Mouse (Mus musculus): ENCODE data around the gene 1810062G17Rik.

Gene 1810062G17Rik

DNA sequence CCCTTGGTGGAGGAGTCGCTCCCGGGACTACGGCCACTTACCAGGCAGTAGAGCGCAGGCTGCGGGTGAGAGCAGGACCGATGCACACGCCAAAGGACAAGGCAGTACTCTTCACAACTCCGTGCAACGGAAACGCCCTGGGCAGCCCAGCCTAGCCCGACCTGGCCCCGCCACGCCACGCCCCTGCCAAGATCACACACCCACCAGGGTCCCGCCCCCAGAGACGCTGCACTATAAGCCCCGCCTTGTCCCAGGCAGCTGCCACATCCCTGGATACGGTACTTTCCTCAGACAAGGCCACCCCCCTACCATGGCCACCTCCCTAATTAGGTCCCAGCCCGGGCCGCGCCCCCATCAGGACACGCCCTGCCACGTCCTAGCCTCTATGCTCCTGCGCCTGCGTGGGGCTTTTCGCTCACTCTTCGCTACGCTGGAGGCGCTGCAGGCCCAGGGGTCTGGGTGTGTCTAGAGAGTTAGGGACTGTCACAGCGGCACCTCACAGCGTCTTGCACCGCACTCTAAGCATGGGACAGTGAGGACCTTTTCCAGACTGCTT lies at the start of gene 1810062G17Rik, which contains the start of gene Anxa5:
Gene 1810062G17Rik, plus strand, starts transcription at position 406 of the 556 bp plus-strand sequence.
Gene Anxa5, minus strand, starts transcription at position 363 of the 556 bp plus-strand sequence.
- DNase-seq: peak; percentile 98

DNA sequence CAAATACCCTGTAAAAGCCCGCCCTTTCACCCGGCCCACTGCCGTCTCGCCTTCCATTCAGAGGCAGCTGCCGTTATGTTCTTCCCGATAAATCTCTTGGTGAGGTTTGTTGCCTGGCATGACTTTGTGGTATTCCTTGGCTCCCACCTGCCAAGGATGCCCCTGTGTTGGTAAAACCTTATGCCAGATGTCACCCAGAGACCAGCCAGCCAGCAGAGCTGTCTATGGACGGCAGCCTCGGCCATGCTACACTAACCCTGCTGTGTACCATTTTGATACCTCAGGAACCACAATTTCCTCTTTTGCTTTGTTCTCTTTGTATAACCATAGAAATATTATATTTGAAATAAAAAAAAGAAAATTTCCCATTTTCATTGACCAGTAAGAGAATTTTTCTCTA lies 48.4 kb upstream of the 1810062G17Rik start:
- no peak for DNase-seq

DNA sequence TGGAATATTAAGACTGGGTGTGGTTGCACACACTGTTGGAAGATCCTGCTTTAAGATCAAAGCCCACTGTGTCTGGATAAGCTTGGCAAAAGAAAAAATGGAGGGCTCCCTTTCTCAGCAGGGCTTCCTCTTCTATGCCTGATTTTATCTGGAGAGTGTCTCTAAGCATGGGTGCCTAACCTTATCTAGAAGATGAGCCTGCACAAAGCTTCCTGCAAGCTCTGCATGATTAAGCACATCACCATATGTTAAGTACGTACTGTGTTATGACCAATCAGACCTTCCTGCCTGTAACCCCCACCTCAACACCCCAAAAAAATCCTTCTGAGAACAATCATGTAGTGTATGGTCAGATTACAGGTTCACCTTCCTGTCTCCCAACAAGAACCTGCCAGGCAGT lies 45.4 kb upstream of the 1810062G17Rik start:
- DNase-seq: no peak

DNA sequence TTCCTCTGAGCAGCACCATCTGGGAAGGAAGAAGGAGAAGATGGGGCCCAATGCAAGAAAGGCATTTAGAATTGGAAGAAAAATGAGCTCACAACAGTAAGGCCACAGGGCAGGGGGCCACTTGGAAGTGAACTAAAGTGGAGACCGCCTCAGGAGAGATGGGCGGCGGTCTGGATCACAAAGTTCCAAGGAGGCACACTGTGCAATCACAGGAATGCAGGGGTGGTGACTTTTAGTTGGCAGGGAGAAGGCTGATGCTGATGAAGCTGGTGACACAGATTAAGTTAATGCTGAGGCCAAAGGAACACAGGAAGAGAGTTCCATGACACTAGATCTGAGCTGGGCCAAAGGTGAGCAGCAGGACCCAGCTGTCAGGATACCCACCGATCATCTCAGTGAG lies 35.5 kb upstream of the 1810062G17Rik start:
- peak; percentile 26 for DNase-seq

DNA sequence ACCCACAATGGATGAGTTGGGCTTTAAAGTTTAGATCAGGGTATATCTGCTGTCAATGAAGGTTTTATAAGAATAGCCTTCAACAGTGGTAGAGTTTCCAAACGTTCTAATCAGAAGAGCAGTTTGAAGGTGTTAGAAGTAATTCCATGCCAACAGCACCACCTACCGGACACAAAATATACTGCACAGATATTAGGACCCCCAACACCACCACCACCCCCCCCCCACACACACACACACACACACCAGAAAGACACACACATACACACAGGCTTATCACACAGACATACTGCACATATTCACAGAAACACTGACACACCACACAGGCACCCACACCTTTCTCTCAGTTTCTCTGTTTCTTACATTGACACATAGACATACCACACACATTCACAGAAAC lies 33.3 kb upstream of the 1810062G17Rik start:
- DNase-seq: peak; percentile 70

DNA sequence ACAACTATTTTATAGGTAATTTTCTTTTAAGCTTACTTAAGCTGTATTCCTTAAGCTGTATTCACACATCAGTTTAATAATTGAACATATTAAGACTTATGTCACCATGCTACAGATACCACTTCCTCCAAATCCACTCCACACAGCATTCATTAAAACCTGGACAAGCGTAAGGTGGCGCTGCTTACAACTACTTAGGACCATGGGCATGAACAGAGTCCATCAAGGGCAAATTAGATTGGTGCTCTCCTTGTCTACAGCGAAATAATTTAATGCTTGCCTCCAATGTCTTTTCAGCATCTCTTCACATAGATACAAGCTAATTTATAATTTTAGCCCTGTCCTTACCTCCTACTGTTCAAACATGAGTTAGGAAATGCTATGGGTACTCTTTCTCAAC lies 29.7 kb upstream of the 1810062G17Rik start:
- no peak for DNase-seq

DNA sequence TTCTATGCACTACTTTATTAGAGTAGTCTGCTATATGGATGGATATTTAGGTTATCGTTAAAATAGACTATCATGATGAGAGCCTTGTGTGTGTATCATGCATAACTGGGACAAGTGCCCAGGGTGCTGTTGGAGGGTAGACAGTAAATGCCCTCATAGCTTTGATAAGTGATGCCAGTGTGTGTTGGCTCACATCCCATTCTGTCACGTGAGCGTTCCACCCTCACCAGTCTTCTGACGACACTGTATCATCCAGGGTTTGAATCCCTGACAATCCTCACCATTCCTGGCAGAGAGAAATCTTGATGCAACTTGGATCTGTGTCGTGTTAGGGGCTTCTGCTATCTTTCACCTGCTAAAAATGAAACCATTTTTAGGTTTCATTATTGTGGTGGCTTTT lies 29.2 kb upstream of the 1810062G17Rik start:
- DNase-seq: no peak

DNA sequence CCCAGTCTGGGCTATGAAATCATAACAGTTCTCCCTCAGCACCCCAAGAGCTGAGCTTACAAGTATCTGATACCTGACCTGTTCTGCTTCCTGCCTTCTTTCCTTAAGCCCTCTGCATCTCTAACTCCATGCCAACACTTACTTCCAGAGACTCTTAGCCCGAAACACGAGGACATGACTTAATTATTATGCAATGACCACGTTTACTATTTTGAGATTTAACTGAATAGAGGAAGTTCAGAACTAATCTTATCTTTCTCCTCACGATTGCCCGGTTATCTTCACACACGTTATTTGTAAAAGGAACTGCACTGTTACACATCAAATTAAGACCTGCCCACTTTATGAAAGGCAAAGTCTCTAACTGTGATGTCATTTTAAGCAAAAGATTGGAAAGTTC lies 28.8 kb upstream of the 1810062G17Rik start:
- DNase-seq: no peak

DNA sequence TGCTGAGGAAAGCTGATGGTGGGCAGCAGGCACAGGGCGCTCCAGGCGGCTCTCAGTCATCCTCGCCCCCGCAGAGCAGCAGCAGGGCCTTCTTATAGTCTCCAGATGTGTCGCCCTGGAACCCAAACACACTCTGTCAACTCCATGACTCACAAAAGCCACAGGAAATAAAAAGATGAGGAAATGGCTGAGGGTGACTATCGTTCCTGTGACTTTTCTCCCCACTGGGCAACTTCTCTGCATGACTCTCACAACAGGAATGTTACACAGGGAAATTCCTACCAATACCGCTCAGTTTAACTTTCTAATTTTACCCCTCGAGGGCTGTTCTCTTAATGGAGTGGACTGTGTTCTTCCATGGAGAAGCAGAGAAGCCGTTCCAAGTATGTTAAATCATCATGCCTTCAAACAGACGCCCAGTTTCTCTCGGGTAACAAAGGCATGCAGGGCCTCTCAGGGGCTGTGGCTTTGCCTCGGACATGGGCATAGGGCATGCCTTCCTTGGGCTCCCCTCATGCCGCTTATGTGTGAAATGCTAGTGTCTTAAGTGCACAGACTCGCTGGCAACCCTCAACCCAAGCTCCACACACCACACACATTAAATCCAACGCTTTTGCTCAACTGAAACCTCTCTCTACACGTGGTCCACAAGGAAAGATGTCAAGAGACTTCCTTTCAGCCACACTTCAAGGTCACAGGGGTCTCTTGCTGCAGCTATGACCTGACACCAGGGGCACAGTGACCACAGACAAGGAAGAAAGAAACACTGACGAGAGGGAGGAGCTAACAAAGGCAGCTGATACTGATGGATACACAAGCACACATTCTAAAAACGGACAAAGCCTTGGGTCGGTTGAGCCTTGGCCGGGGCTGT lies 26.2 kb upstream of the 1810062G17Rik start:
- DNase-seq: peak; percentile 25

DNA sequence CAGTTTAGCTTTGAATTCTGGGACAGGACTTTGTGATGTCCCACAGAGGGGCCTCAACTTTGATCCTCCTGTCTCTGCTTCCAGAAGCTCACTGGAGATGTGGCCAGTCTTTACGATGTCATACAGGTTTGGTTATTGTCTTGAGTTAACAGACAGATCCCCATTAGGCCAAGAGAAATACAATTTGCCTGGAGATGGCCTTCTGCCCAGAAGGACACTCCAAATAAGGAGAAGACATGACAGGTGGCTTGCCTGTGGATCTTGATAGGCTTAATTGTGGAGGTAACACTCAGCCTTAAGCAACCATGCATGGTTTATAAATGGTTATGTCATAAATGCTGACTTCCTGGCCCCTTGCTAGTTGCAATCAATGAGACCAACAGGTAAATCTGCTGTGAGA lies 23.2 kb upstream of the 1810062G17Rik start:
- no peak for DNase-seq

DNA sequence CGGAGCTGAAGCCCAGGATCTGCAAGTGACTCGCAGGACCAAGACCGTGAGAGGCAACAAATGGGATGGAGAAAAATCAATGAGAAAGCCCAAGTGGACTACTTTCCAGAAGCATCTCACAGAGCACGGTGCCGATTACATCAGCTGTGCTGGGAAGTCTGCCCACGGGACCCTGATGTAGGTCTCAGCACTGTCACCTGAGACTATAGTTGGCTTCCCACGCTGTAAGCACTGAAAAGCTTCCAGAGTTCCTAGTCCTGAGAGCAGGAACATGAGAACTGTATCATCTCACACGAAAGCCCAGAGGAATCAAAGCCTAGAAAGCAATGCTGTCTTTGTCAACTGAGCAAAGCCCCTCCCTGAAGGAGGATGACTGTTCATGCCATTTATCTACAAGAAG lies 20.6 kb upstream of the 1810062G17Rik start:
- DNase-seq: no peak

DNA sequence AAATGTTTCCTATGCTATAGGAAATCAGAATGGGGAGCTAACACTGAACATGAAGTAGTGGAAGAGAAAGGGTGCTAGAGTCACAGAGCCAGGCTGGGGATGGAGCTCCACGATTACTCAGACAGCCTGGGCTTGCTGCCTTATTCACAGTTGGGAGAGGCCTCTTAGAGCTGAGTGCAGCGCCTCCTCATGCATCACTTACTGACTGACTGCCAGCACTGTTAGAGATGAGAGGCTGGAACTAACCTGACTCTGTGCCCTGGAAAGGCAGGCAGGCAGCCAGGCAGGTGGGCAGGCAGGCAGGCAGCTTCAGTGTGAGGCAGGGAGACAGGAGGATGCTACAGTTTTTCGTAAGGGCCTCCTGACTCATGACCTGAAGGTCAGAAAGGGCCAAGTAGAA lies 20.2 kb upstream of the 1810062G17Rik start:
- DNase-seq: no peak

DNA sequence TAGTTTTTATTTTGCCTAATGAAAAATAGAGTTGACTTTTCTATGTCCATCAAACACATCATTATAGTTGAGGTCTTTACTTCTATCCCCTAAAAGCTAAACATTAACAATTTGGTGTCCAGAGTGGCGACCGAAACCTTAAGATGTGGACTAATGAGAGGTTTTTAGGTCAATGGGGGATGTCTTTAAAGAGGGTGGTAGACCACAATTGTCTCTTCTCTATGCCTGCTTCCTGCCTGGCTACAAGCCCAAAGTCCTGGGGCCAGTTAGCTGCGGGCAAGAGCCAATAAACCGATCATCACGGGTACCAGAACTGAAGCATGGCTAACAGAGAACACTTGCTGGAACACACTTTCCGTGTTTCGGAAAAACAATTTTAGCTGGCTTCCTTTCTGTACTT lies 15.0 kb upstream of the 1810062G17Rik start:
- DNase-seq: no peak

DNA sequence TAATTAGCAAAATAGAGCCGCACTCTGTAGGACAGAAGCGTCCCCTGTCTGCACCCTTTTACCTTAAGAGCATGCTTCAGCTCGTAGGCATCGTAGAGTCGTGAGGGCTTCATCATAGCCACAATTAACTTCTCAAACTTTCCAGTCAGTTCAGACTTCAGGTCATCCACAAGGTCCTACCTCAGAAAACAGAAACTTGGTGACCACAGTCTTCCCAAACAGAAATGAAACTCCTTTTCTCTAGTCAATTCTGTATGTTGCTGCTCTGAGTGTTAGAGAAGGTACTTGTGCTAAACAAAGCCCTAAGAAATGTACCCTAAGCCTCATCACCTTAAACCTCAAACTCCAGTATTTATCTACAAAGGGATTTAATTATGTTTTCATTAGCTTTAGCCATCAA lies 13.9 kb upstream of the 1810062G17Rik start:
- DNase-seq: no peak

DNA sequence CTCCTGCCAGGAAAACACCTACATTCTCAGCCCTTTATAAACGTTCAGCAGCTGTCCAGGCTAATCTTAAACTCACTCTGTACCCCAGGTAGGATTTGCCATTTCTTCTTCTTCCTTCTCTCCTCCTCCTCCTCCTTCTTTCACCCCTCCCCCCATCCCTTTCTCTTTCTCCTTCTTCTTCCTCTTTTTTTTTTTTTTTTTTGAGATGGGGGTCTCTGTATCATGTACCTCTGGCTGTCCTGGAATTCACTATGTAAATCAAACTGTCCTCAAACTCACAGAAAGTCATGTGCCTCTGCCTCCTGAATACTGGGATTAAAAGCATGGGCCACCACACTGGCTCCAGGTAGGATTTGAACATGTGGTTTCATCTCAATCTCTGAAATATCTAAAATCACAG lies 13.4 kb upstream of the 1810062G17Rik start:
- DNase-seq: no peak

DNA sequence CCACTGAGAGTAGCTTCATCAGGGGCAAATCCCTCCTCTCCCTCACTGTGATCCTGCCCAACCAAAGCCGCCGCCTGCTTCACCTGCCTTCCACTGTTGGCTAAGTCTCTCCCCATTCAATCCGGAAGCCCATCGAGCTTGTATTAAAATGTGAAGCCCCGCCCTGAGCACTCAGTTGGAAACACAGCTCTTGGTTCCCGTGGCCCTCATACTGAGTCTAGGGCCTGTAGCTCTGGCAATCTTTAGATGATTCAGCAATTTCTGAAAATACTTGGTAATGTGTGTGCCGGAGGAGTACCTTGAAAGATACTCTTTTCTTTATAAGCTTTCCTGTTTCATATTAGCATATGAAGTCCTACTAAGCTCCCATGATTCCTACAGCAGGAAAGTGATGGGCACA lies 10.2 kb upstream of the 1810062G17Rik start:
- DNase-seq: no peak

DNA sequence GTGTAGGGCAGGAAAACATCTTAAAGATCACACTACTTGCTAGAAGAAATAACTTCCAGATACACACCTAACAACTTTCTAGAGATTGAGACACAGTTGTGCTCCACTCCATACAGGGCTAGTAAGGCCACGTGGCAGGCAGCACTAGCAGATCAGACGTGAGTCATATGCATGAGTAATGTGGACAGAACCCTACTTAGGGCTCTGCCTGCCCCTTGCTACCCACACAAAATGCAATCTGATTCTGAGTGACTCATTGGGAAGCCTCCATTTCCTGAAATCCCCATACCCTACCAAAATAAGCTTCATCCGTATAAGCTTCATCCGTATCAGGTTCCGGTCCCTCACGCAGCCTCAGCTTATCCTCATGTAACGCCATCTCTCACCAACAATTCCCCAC lies 8.1 kb upstream of the 1810062G17Rik start:
- no peak for DNase-seq

DNA sequence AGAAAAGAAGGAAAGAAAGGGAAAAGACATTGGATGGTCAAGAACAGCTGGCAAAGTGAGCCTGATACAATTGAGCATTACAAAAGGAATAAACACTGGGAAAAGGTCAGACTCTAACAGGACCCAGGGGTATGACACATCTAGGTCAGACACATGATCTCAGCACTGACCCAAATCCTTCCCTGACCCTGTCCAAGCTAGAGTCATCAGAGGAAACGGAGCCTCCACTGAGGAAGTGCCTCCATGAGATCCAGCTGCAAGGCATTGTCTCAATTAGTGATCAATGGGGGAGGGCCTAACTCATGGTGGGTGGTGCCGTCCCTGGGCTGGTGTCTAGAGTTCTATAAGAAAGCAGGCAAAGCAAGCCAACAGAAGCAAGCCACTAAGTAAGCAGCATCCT lies 6.9 kb upstream of the 1810062G17Rik start:
- no peak for DNase-seq

DNA sequence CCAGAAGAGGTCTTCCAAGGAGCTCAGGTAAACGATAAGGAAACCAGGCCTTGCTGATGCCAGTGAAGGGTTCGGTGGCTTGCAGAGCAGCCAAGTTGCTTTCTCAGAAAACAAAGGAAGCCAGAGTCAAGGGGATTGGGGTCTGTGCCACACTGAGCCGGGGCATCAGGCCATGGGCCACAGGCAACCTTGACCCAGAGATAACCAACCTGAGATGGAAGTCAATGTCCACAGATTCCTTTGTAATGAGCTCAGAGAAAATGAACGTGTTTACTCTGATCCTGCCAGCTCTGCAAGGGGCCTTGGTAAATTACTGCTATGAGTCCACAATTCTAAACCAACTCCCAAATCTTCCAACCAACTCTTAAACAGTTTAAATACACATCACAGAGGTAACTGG lies 3.9 kb upstream of the 1810062G17Rik start:
- DNase-seq: no peak

DNA sequence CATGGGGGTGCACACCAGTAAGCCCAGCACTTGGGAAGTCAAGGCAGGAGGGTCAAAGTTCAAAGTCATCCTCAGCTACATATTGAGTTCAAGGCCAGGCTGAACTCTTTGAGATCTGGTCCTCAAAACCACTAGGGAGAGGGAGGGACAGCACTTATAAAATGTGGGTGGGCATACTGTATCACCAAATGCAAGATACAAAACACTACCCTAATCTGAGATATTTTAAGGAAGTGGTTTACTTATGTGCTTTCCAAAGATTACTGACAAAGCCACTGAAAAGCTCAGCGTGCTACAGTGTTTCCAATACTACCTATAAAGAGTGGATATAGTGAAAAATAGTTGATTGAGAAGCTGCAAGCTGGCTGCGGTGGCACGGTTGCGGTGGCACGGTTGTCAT lies 2.5 kb upstream of the 1810062G17Rik start:
- DNase-seq: no peak

DNA sequence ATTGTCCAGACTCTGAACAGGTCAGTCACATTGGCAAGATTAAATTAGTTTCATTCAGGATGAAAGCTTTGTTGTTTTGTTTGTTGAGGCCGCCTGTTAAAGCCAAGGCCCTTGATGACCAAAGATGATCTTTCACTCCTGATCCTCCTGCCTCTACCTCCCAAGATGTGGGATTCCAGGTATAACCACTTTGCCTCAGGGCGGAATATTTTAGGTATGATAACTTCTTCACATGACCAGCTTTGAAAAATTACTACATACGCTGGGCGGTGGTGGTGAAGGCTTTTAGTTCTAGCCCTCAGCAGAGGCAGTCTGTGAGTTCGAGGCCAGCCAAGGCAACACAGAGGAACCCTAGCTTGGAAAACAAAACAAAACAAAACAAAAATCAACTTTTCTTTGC lies 1.3 kb upstream of the 1810062G17Rik start:
- DNase-seq: no peak

DNA sequence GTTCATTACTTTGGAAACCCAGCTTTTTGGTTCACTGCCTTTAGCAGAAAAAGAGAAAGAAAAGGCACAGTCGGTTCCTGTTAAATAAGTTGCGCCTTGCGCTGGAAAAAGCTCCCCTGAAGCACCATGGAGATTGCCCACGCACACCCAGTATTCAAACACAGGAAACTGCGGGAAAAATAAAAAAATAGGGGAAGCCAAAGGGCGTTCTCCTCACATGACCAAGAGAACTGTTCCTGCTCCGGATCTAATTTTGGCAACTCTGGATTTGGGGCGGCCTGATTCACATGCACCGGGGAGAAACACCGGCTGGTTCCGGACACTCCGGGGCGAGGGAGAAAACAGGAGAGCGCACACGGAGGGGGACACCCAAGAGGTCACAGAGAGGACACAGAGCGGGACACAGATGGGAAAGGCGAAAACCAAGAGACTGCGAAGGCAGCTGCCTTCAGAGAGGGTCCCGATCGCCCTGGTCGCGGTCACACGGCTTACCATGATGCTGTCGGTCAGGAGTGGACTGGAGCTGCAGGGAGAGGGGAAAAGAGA lies 726 bp upstream of the 1810062G17Rik start:
- peak; percentile 51 for DNase-seq

DNA sequence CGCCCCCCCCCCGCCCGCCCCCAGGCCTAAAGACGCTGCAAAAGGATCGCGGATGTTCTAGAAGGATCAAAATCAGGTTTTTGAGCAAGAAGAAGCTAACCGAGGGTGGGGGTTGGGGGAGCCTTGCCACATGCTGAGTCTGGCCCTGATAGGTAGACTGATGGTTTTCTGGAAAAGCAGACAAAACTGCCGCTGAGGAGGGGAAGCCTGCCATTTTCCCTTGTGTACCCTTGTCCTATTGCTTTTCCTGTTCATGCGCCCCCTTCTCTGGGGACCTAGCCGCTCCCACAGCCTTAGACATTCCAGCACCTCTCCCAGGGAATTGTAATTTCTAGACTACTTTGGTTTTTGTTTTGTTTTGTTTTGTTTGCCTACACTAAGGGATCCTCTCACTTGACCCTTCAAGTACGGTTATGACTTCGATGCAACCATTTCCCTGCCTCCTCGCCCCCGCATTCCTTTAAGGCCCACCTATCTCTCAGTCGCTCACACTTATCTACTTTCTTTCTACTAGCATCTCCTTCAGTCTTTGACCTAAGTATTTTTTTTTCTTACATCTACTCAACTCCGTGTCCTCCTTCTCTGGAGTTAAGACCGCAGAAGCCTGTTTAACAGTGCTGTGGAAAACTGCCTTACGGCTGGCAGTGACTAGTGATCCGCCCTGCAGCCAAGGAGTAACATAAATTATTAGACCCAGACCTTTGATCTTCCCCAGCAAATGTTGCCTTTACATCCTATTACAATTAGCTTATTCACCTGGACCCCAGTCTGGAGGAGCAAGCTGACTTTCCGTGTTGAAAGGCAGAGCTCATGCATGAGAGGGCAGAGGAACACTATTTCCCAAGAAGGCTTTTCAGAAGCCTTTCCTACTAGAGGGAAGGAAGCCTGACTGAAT lies 771 bp downstream of the 1810062G17Rik start:
- DNase-seq: no peak

Data from lung, postnatal 14 days (tissue).